Mouse (Mus musculus): ENCODE results near the gene Rbm8a. TPM values are rescaled to one million over a fixed set of nuclear protein-coding genes. Genes with fewer than 3 reads are reported as not detected.

Rbm8a gene
- polyA plus RNA-seq, 1 experiment, result 344 TPM

GRCm38 (mm10) chr3:96669727-96670468, 40.2 kb downstream of the Rbm8a start, which contains the start of gene Ankrd35:
Ankrd35 (plus strand) TSS chr3:96670131.
- no peak for TF ChIP-seq POLR2A (IDR thresholded peaks at IDR 0.05; ENCODE audit: insufficient read depth, low read length)
- peak; percentile 17 for TF ChIP-seq CTCF (IDR thresholded peaks at IDR 0.05; ENCODE audit: low read depth, low read length)
- peak; percentile 13; the same call in 1 of the 2 replicates for TF ChIP-seq EP300 (IDR thresholded peaks at IDR 0.05; ENCODE audit: insufficient read depth, low read depth, low read length)
- no peaks in the 10 kb centered on the region for H3K27me3 ChIP-seq (ENCODE audit: control insufficient read depth, insufficient read depth, low read length, poor library complexity, severe bottlenecking)
- H3K4me1 ChIP-seq (ENCODE audit: control insufficient read depth, insufficient read depth, low read length), result peaks cover 12% of the 10 kb centered on the region
- no peak within 1 kb of the TSS for H3K9ac ChIP-seq (ENCODE audit: low read depth, poor library complexity, severe bottlenecking)
- H3K9me3 ChIP-seq (replicated peaks; ENCODE audit: control insufficient read depth, insufficient read depth, low read length, poor library complexity, severe bottlenecking), result no peaks in the 10 kb centered on the region
- peak within 1 kb of the TSS; percentile 61 for H3K4me3 ChIP-seq (ENCODE audit: low read depth, low read length)
- peak within 1 kb of the TSS; percentile 55 for H3K27ac ChIP-seq (ENCODE audit: insufficient read depth, low read length)
- no peaks in the 10 kb centered on the region for H3K36me3 ChIP-seq (ENCODE audit: control insufficient read depth, insufficient read depth, low read length, poor library complexity, severe bottlenecking)

GRCm38 (mm10) chr3:96671519-96671918, 41.8 kb downstream of the Rbm8a start:
- no peak overlapping the region for H3K4me3 ChIP-seq (ENCODE audit: low read depth, low read length)
- TF ChIP-seq EP300 (IDR thresholded peaks at IDR 0.05; ENCODE audit: insufficient read depth, low read depth, low read length), result no peak
- TF ChIP-seq CTCF (IDR thresholded peaks at IDR 0.05; ENCODE audit: low read depth, low read length), result no peak
- no peak for TF ChIP-seq POLR2A (IDR thresholded peaks at IDR 0.05; ENCODE audit: insufficient read depth, low read length)

GRCm38 (mm10) chr3:96673514-96673913, 43.8 kb downstream of the Rbm8a start:
- Histone ChIP-seq H3K9me3 (replicated peaks; ENCODE audit: control insufficient read depth, insufficient read depth, low read length, poor library complexity, severe bottlenecking) (no peaks in the 10 kb centered on the region), H3K9ac (ENCODE audit: low read depth, poor library complexity, severe bottlenecking) (no peak overlapping the region), H3K27ac (ENCODE audit: insufficient read depth, low read length) (peak overlapping the region; percentile 99), H3K4me1 (ENCODE audit: control insufficient read depth, insufficient read depth, low read length) (peaks cover 12% of the 10 kb centered on the region), H3K36me3 (ENCODE audit: control insufficient read depth, insufficient read depth, low read length, poor library complexity, severe bottlenecking) (no peaks in the 10 kb centered on the region), H3K4me3 (ENCODE audit: low read depth, low read length) (no peak overlapping the region), H3K27me3 (ENCODE audit: control insufficient read depth, insufficient read depth, low read length, poor library complexity, severe bottlenecking) (no peaks in the 10 kb centered on the region)
- TF ChIP-seq CTCF (IDR thresholded peaks at IDR 0.05; ENCODE audit: low read depth, low read length), result no peak
- no peak for TF ChIP-seq POLR2A (IDR thresholded peaks at IDR 0.05; ENCODE audit: insufficient read depth, low read length)
- no peak for TF ChIP-seq EP300 (IDR thresholded peaks at IDR 0.05; ENCODE audit: insufficient read depth, low read depth, low read length)

More at GRCm38 (mm10) chr3:96671519-96671918, 41.8 kb downstream of the Rbm8a start:
- peaks cover 12% of the 10 kb centered on the region for H3K4me1 ChIP-seq (ENCODE audit: control insufficient read depth, insufficient read depth, low read length)
- no peak overlapping the region for H3K27ac ChIP-seq (ENCODE audit: insufficient read depth, low read length)
- no peak overlapping the region for H3K9ac ChIP-seq (ENCODE audit: low read depth, poor library complexity, severe bottlenecking)
- H3K9me3 ChIP-seq (replicated peaks; ENCODE audit: control insufficient read depth, insufficient read depth, low read length, poor library complexity, severe bottlenecking), result no peaks in the 10 kb centered on the region
- H3K27me3 ChIP-seq (ENCODE audit: control insufficient read depth, insufficient read depth, low read length, poor library complexity, severe bottlenecking), result no peaks in the 10 kb centered on the region
- no peaks in the 10 kb centered on the region for H3K36me3 ChIP-seq (ENCODE audit: control insufficient read depth, insufficient read depth, low read length, poor library complexity, severe bottlenecking)

- Histone ChIP-seq H3K4me3 (ENCODE audit: low read depth, low read length) (peak overlapping the region; percentile 26), H3K9ac (ENCODE audit: low read depth, poor library complexity, severe bottlenecking) (peak overlapping the region; percentile 61), H3K9me3 (replicated peaks; ENCODE audit: control insufficient read depth, insufficient read depth, low read length, poor library complexity, severe bottlenecking) (no peaks in the 10 kb centered on the region), H3K27ac (ENCODE audit: insufficient read depth, low read length) (peak overlapping the region; percentile 99), H3K27me3 (ENCODE audit: control insufficient read depth, insufficient read depth, low read length, poor library complexity, severe bottlenecking) (no peaks in the 10 kb centered on the region), H3K36me3 (ENCODE audit: control insufficient read depth, insufficient read depth, low read length, poor library complexity, severe bottlenecking) (no peaks in the 10 kb centered on the region), H3K4me1 (ENCODE audit: control insufficient read depth, insufficient read depth, low read length) (peaks cover 12% of the 10 kb centered on the region)
- TF ChIP-seq POLR2A (IDR thresholded peaks at IDR 0.05; ENCODE audit: insufficient read depth, low read length), result no peak
- TF ChIP-seq EP300 (IDR thresholded peaks at IDR 0.05; ENCODE audit: insufficient read depth, low read depth, low read length), result peak; percentile 96
- no peak for TF ChIP-seq CTCF (IDR thresholded peaks at IDR 0.05; ENCODE audit: low read depth, low read length)
Measured at GRCm38 (mm10) chr3:96674442-96674841, 44.7 kb downstream of the Rbm8a start.

- Histone ChIP-seq H3K27me3 (ENCODE audit: control insufficient read depth, insufficient read depth, low read length, poor library complexity, severe bottlenecking) (no peaks in the 10 kb centered on the region), H3K36me3 (ENCODE audit: control insufficient read depth, insufficient read depth, low read length, poor library complexity, severe bottlenecking) (no peaks in the 10 kb centered on the region), H3K9ac (ENCODE audit: low read depth, poor library complexity, severe bottlenecking) (no peak overlapping the region), H3K9me3 (replicated peaks; ENCODE audit: control insufficient read depth, insufficient read depth, low read length, poor library complexity, severe bottlenecking) (no peaks in the 10 kb centered on the region), H3K4me1 (ENCODE audit: control insufficient read depth, insufficient read depth, low read length) (peaks cover 13% of the 10 kb centered on the region), H3K27ac (ENCODE audit: insufficient read depth, low read length) (peak overlapping the region; percentile 99), H3K4me3 (ENCODE audit: low read depth, low read length) (no peak overlapping the region)
- TF ChIP-seq CTCF (IDR thresholded peaks at IDR 0.05; ENCODE audit: low read depth, low read length), result no peak
- no peak for TF ChIP-seq POLR2A (IDR thresholded peaks at IDR 0.05; ENCODE audit: insufficient read depth, low read length)
- TF ChIP-seq EP300 (IDR thresholded peaks at IDR 0.05; ENCODE audit: insufficient read depth, low read depth, low read length), result no peak
Measured at GRCm38 (mm10) chr3:96675171-96675570, 45.4 kb downstream of the Rbm8a start.

- no peaks in the 10 kb centered on the region for H3K36me3 ChIP-seq (ENCODE audit: control insufficient read depth, insufficient read depth, low read length, poor library complexity, severe bottlenecking)
- TF ChIP-seq POLR2A (IDR thresholded peaks at IDR 0.05; ENCODE audit: insufficient read depth, low read length) (peak; percentile 3), EP300 (IDR thresholded peaks at IDR 0.05; ENCODE audit: insufficient read depth, low read depth, low read length) (peak; percentile 97), CTCF (IDR thresholded peaks at IDR 0.05; ENCODE audit: low read depth, low read length) (no peak)
- H3K9ac ChIP-seq (ENCODE audit: low read depth, poor library complexity, severe bottlenecking), result no peak overlapping the region
- peak overlapping the region; percentile 99 for H3K27ac ChIP-seq (ENCODE audit: insufficient read depth, low read length)
- H3K4me1 ChIP-seq (ENCODE audit: control insufficient read depth, insufficient read depth, low read length), result peaks cover 13% of the 10 kb centered on the region
- no peaks in the 10 kb centered on the region for H3K27me3 ChIP-seq (ENCODE audit: control insufficient read depth, insufficient read depth, low read length, poor library complexity, severe bottlenecking)
- H3K4me3 ChIP-seq (ENCODE audit: low read depth, low read length), result no peak overlapping the region
- H3K9me3 ChIP-seq (replicated peaks; ENCODE audit: control insufficient read depth, insufficient read depth, low read length, poor library complexity, severe bottlenecking), result no peaks in the 10 kb centered on the region
Measured at GRCm38 (mm10) chr3:96675690-96676089, 46.0 kb downstream of the Rbm8a start.
